Mouse (Mus musculus): Measurements from ENCODE around the gene Dab1. TPM values are rescaled to one million over a fixed set of nuclear protein-coding genes. Genes with fewer than 3 reads are reported as not detected.

The Dab1 gene
- polyA plus RNA-seq, 1 experiment from 2014 or later, result 22.8 TPM

DNA sequence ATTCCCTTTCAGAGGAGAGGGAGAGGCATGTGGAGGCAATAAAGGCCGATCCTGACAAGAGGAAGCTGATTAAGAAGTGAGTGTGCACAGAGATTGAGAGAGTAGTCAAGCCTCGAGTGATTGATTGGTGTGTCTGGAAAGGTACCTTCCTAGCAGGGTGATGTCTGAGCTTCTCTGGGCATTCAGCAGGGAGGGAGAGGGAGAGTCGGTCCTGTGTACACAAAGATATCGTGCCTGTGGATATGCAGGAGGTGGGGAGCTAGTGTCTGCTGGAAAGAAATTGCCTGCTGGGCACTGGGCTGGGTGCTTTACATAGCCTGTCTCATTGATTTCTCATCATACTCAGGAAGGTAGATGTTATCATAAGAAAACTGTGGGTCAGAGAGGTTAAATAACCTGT, 420.4 kb downstream of the Dab1 start:
- WGBS, result 32% methylated on average over 4 of the region's 4 CpGs
- Histone ChIP-seq H3K4me2 (ENCODE audit: low read length) (no peak overlapping the region), H3K4me1 (replicated peaks; ENCODE audit: insufficient read depth, low read length) (no peaks in the 10 kb centered on the region), H3K9me3 (replicated peaks; ENCODE audit: low read length) (no peaks in the 10 kb centered on the region), H3K27me3 (ENCODE audit: insufficient read depth, low read length) (no peaks in the 10 kb centered on the region), H3K27ac (no peak overlapping the region), H3K4me3 (replicated peaks; ENCODE audit: low read depth, low read length) (no peak overlapping the region), H3K36me3 (ENCODE audit: insufficient read depth, low read length) (no peaks in the 10 kb centered on the region), H3K9ac (ENCODE audit: low read depth, low read length) (no peak overlapping the region)
- DNase-seq (ENCODE audit: low spot score) (no peak), ATAC-seq (replicated peaks; ENCODE audit: low FRiP score, low read depth) (no peak)
- no peak for TF ChIP-seq CTCF (IDR thresholded peaks at IDR 0.05; ENCODE audit: low read depth)

- H3K27me3 ChIP-seq (ENCODE audit: insufficient read depth, low read length), result no peaks in the 10 kb centered on the region
- TF ChIP-seq CTCF (IDR thresholded peaks at IDR 0.05; ENCODE audit: low read depth), result no peak
- no peaks in the 10 kb centered on the region for H3K36me3 ChIP-seq (ENCODE audit: insufficient read depth, low read length)
- no peak overlapping the region for H3K9ac ChIP-seq (ENCODE audit: low read depth, low read length)
- no peak overlapping the region for H3K4me3 ChIP-seq (replicated peaks; ENCODE audit: low read depth, low read length)
- H3K9me3 ChIP-seq (replicated peaks; ENCODE audit: low read length), result no peaks in the 10 kb centered on the region
- no peak overlapping the region for H3K4me2 ChIP-seq (ENCODE audit: low read length)
- ATAC-seq (replicated peaks; ENCODE audit: low FRiP score, low read depth) (no peak), DNase-seq (ENCODE audit: low spot score) (no peak)
- WGBS, result 76% methylated on average over 2 of the region's 2 CpGs
- no peak overlapping the region for H3K27ac ChIP-seq
- H3K4me1 ChIP-seq (replicated peaks; ENCODE audit: insufficient read depth, low read length), result no peaks in the 10 kb centered on the region
Measured at GRCm38 (mm10) chr4:104043441-104043840, 424.3 kb downstream of the Dab1 start.

DNA sequence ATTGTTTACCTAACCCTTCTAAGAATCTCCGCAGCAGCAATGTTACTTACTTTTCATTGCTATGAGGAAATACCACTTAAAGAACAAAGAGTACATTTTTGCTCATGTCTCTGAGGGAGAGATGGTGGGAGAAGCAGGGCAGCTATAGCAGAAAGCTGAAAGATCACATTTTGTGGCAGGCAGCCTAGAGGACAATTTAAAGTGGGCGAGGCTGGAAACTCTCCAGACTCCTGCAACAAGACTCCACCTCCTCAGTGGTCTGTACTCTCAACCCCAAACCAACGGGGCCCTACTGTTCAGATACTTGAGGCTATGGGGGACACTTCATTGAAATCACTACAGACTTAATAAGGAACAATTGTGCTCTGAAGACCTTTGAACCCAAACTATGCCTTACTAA, 425.5 kb downstream of the Dab1 start:
- no peaks in the 10 kb centered on the region for H3K9me3 ChIP-seq (replicated peaks; ENCODE audit: low read length)
- ATAC-seq (replicated peaks; ENCODE audit: low FRiP score, low read depth) (no peak), DNase-seq (ENCODE audit: low spot score) (peak; percentile 21)
- no peak overlapping the region for H3K4me2 ChIP-seq (ENCODE audit: low read length)
- TF ChIP-seq CTCF (IDR thresholded peaks at IDR 0.05; ENCODE audit: low read depth), result no peak
- 15% methylated on average over 3 of the region's 3 CpGs for WGBS
- H3K4me3 ChIP-seq (replicated peaks; ENCODE audit: low read depth, low read length), result no peak overlapping the region
- no peaks in the 10 kb centered on the region for H3K36me3 ChIP-seq (ENCODE audit: insufficient read depth, low read length)
- H3K4me1 ChIP-seq (replicated peaks; ENCODE audit: insufficient read depth, low read length), result no peaks in the 10 kb centered on the region
- H3K27ac ChIP-seq, result no peak overlapping the region
- no peaks in the 10 kb centered on the region for H3K27me3 ChIP-seq (ENCODE audit: insufficient read depth, low read length)
- no peak overlapping the region for H3K9ac ChIP-seq (ENCODE audit: low read depth, low read length)

- peak overlapping the region; percentile 21; the same call in 1 of the 2 replicates for H3K4me2 ChIP-seq (ENCODE audit: low read length)
- no peaks in the 10 kb centered on the region for H3K27me3 ChIP-seq (ENCODE audit: insufficient read depth, low read length)
- WGBS, result 14% methylated on average over 7 of the region's 7 CpGs
- H3K9me3 ChIP-seq (replicated peaks; ENCODE audit: low read length), result no peaks in the 10 kb centered on the region
- no peak for ATAC-seq (replicated peaks; ENCODE audit: low FRiP score, low read depth)
- no peaks in the 10 kb centered on the region for H3K36me3 ChIP-seq (ENCODE audit: insufficient read depth, low read length)
- no peak overlapping the region for H3K27ac ChIP-seq
- H3K4me1 ChIP-seq (replicated peaks; ENCODE audit: insufficient read depth, low read length), result no peaks in the 10 kb centered on the region
- no peak for TF ChIP-seq CTCF (IDR thresholded peaks at IDR 0.05; ENCODE audit: low read depth)
- H3K4me3 ChIP-seq (replicated peaks; ENCODE audit: low read depth, low read length), result no peak overlapping the region
- no peak overlapping the region for H3K9ac ChIP-seq (ENCODE audit: low read depth, low read length)
- peak; percentile 76 for DNase-seq (ENCODE audit: low spot score)
Measured at GRCm38 (mm10) chr4:104047966-104048804, 429.0 kb downstream of the Dab1 start.

GRCm38 (mm10) chr4:104057116-104057515, 438.0 kb downstream of the Dab1 start:
- H3K27ac ChIP-seq, result no peak overlapping the region
- no peak for TF ChIP-seq CTCF (IDR thresholded peaks at IDR 0.05; ENCODE audit: low read depth)
- ATAC-seq (replicated peaks; ENCODE audit: low FRiP score, low read depth) (no peak), DNase-seq (ENCODE audit: low spot score) (no peak)
- H3K4me2 ChIP-seq (ENCODE audit: low read length), result no peak overlapping the region
- no peaks in the 10 kb centered on the region for H3K27me3 ChIP-seq (ENCODE audit: insufficient read depth, low read length)
- no peaks in the 10 kb centered on the region for H3K9me3 ChIP-seq (replicated peaks; ENCODE audit: low read length)
- H3K4me1 ChIP-seq (replicated peaks; ENCODE audit: insufficient read depth, low read length), result no peaks in the 10 kb centered on the region
- H3K4me3 ChIP-seq (replicated peaks; ENCODE audit: low read depth, low read length), result no peak overlapping the region
- H3K36me3 ChIP-seq (ENCODE audit: insufficient read depth, low read length), result no peaks in the 10 kb centered on the region
- no peak overlapping the region for H3K9ac ChIP-seq (ENCODE audit: low read depth, low read length)

DNA sequence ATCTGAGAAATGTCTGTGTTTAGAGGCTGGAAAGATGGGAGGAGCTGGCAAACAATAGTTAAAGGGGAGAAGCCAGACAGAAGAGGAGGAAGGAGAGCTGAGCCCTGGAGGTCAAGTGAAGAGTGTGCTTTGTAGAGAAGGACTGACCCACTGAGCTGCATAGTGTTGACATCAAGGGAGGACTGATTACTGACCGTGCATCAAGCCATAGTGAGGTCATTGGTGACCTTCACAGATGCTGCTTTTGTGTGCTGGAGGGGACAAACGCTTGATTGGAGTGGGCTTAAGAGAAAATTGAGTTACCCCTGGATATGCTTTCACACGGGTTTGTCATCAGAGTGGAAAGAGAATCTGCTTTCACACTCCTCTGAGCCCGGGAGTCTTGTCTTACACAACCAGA, 440.4 kb downstream of the Dab1 start:
- H3K27ac ChIP-seq, result no peak overlapping the region
- ATAC-seq (replicated peaks; ENCODE audit: low FRiP score, low read depth) (no peak; the same call in 1 of the 2 replicates), DNase-seq (ENCODE audit: low spot score) (peak; percentile 76)
- no peaks in the 10 kb centered on the region for H3K9me3 ChIP-seq (replicated peaks; ENCODE audit: low read length)
- H3K4me2 ChIP-seq (ENCODE audit: low read length), result no peak overlapping the region
- no peak overlapping the region for H3K4me3 ChIP-seq (replicated peaks; ENCODE audit: low read depth, low read length)
- no peak overlapping the region for H3K9ac ChIP-seq (ENCODE audit: low read depth, low read length)
- H3K4me1 ChIP-seq (replicated peaks; ENCODE audit: insufficient read depth, low read length), result no peaks in the 10 kb centered on the region
- H3K36me3 ChIP-seq (ENCODE audit: insufficient read depth, low read length), result no peaks in the 10 kb centered on the region
- TF ChIP-seq CTCF (IDR thresholded peaks at IDR 0.05; ENCODE audit: low read depth), result no peak
- WGBS, result 38% methylated on average over 4 of the region's 4 CpGs
- H3K27me3 ChIP-seq (ENCODE audit: insufficient read depth, low read length), result no peaks in the 10 kb centered on the region

Measured in kidney, postnatal 0 days (tissue).